Mouse (Mus musculus) neural tube, embryonic 12.5 days (tissue): ENCODE results near the gene Tmem202. TPM values are rescaled to one million over a fixed set of nuclear protein-coding genes. Genes with fewer than 3 reads are reported as not detected.

Experiments used
- ATAC-seq: fragments of 200-750 bp; cut with Nextera tagmentation; 2 replicates; pipeline ENCODE4 v1.8.0; 2017; ENCODE audit warnings: low read depth, mild to moderate bottlenecking, moderate TSS enrichment, moderate library complexity; ENCODE audit not compliant: low FRiP score
- H3K27ac ChIP-seq: fragments of 300-500 bp; sonication (generic); 2 replicates; pipeline ENCODE4 v1.5.1; 2016
- H3K27me3 ChIP-seq: fragments of 300-500 bp; sonication (generic); replicated peaks from 2 replicates; pipeline ENCODE4 v1.6.1; 2016; ENCODE audit warnings: mild to moderate bottlenecking
- H3K36me3 ChIP-seq: fragments of 300-500 bp; sonication (generic); 2 replicates; pipeline ENCODE4 v1.6.1; 2016; ENCODE audit warnings: mild to moderate bottlenecking
- H3K4me1 ChIP-seq: fragments of 300-500 bp; sonication (generic); 2 replicates; pipeline ENCODE4 v1.6.1; 2016
- H3K4me2 ChIP-seq: fragments of 300-500 bp; sonication (generic); replicated peaks from 2 replicates; pipeline ENCODE4 v1.6.1; 2016; ENCODE audit warnings: mild to moderate bottlenecking
- H3K4me3 ChIP-seq: fragments of 300-500 bp; sonication (generic); 2 replicates; pipeline ENCODE4 v1.5.1; 2016
- H3K9ac ChIP-seq: fragments of 300-500 bp; sonication (generic); 2 replicates; pipeline ENCODE4 v1.6.1; 2016; ENCODE audit warnings: mild to moderate bottlenecking
- H3K9me3 ChIP-seq: fragments of 300-500 bp; sonication (generic); 2 replicates; pipeline ENCODE4 v1.6.1; 2016; ENCODE audit warnings: mild to moderate bottlenecking
- WGBS: fragments of 180-500 bp; shearing (Covaris S2); methylation state at CpG from one replicate; pipeline ENCODE4 v1.1.7; 2016; 5-methylcytosine and 5-hydroxymethylcytosine counted together
- polyA plus RNA-seq: library from polyadenylated mRNA; unstranded; fragments of >200 nt; fragmentation: Nextera tagmentation; extraction: Ambion mirVana; gene quantifications from 2 replicates; pipeline ENCODE4 v1.2.1, GENCODE M21; 2016

Gene Tmem202
- polyA plus RNA-seq, 1 experiment from 2014 or later, result not detected

GRCm38 (mm10) chr9:59528274-59528673, 11.4 kb downstream of the Tmem202 start:
- WGBS, result 88% methylated on average over 2 of the region's 2 CpGs
- no peak overlapping the region for H3K4me3 ChIP-seq

GRCm38 (mm10) chr9:59527580-59527979, 12.1 kb downstream of the Tmem202 start:
- no peak for ATAC-seq
- Histone ChIP-seq H3K4me3 (no peak overlapping the region), H3K27ac (no peak overlapping the region), H3K9ac (no peak overlapping the region), H3K9me3 (no peaks in the 10 kb centered on the region), H3K27me3 (no peaks in the 10 kb centered on the region), H3K4me1 (no peaks in the 10 kb centered on the region), H3K4me2 (no peak overlapping the region), H3K36me3 (no peaks in the 10 kb centered on the region)
- WGBS, result 91% methylated on average over 3 of the region's 3 CpGs

More at GRCm38 (mm10) chr9:59528274-59528673, 11.4 kb downstream of the Tmem202 start:
- no peak overlapping the region for H3K27ac ChIP-seq
- no peak overlapping the region for H3K9ac ChIP-seq
- no peaks in the 10 kb centered on the region for H3K27me3 ChIP-seq
- H3K9me3 ChIP-seq, result no peaks in the 10 kb centered on the region
- H3K36me3 ChIP-seq, result no peaks in the 10 kb centered on the region
- ATAC-seq, result no peak
- no peak overlapping the region for H3K4me2 ChIP-seq
- H3K4me1 ChIP-seq, result no peaks in the 10 kb centered on the region

- Histone ChIP-seq H3K9ac (no peak overlapping the region), H3K27me3 (no peaks in the 10 kb centered on the region), H3K36me3 (no peaks in the 10 kb centered on the region), H3K4me1 (no peaks in the 10 kb centered on the region), H3K4me3 (no peak overlapping the region), H3K9me3 (no peaks in the 10 kb centered on the region), H3K4me2 (no peak overlapping the region), H3K27ac (no peak overlapping the region)
- 90% methylated on average over 6 of the region's 6 CpGs for WGBS
- no peak for ATAC-seq
These were observed 12.9 kb downstream of the Tmem202 start for GRCm38 (mm10) chr9:59526727-59527126.

GRCm38 (mm10) chr9:59522906-59523305, 16.7 kb downstream of the Tmem202 start:
- Histone ChIP-seq H3K9me3 (no peaks in the 10 kb centered on the region), H3K27ac (no peak overlapping the region), H3K4me1 (no peaks in the 10 kb centered on the region), H3K36me3 (no peaks in the 10 kb centered on the region), H3K4me2 (no peak overlapping the region), H3K27me3 (no peaks in the 10 kb centered on the region), H3K9ac (no peak overlapping the region), H3K4me3 (no peak overlapping the region)
- ATAC-seq, result no peak
- 67% methylated on average over 4 of the region's 4 CpGs for WGBS

GRCm38 (mm10) chr9:59519396-59519795, 20.3 kb downstream of the Tmem202 start:
- no peaks in the 10 kb centered on the region for H3K4me1 ChIP-seq
- H3K4me2 ChIP-seq, result no peak overlapping the region
- H3K27me3 ChIP-seq, result no peaks in the 10 kb centered on the region
- 89% methylated on average over 2 of the region's 2 CpGs for WGBS
- no peaks in the 10 kb centered on the region for H3K36me3 ChIP-seq
- no peak overlapping the region for H3K27ac ChIP-seq
- H3K4me3 ChIP-seq, result no peak overlapping the region
- no peaks in the 10 kb centered on the region for H3K9me3 ChIP-seq
- H3K9ac ChIP-seq, result no peak overlapping the region
- ATAC-seq, result no peak

- Histone ChIP-seq H3K9ac (no peak overlapping the region), H3K27me3 (no peaks in the 10 kb centered on the region), H3K4me3 (no peak overlapping the region), H3K9me3 (no peaks in the 10 kb centered on the region), H3K36me3 (no peaks in the 10 kb centered on the region), H3K27ac (no peak overlapping the region), H3K4me1 (no peaks in the 10 kb centered on the region), H3K4me2 (no peak overlapping the region)
- ATAC-seq, result no peak
- 86% methylated on average over 5 of the region's 5 CpGs for WGBS
These were observed 20.7 kb downstream of the Tmem202 start for GRCm38 (mm10) chr9:59518976-59519375.

- no peaks in the 10 kb centered on the region for H3K27me3 ChIP-seq
- no peaks in the 10 kb centered on the region for H3K36me3 ChIP-seq
- no peak overlapping the region for H3K4me3 ChIP-seq
- no peak overlapping the region for H3K9ac ChIP-seq
- H3K27ac ChIP-seq, result no peak overlapping the region
- WGBS, result 62% methylated on average over 7 of the region's 7 CpGs
- ATAC-seq, result no peak
- no peaks in the 10 kb centered on the region for H3K4me1 ChIP-seq
- H3K9me3 ChIP-seq, result no peaks in the 10 kb centered on the region
- H3K4me2 ChIP-seq, result no peak overlapping the region
These were observed 22.5 kb downstream of the Tmem202 start for GRCm38 (mm10) chr9:59517127-59517526.

GRCm38 (mm10) chr9:59515069-59515468, 24.6 kb downstream of the Tmem202 start:
- Histone ChIP-seq H3K4me1 (no peaks in the 10 kb centered on the region), H3K4me2 (no peak overlapping the region), H3K9me3 (no peaks in the 10 kb centered on the region), H3K36me3 (no peaks in the 10 kb centered on the region), H3K9ac (no peak overlapping the region), H3K4me3 (no peak overlapping the region), H3K27me3 (no peaks in the 10 kb centered on the region), H3K27ac (no peak overlapping the region)
- WGBS, result 77% methylated on average over 3 of the region's 3 CpGs
- no peak for ATAC-seq

GRCm38 (mm10) chr9:59512381-59512780, 27.3 kb downstream of the Tmem202 start:
- Histone ChIP-seq H3K4me3 (no peak overlapping the region), H3K4me1 (no peaks in the 10 kb centered on the region), H3K27ac (no peak overlapping the region), H3K4me2 (no peak overlapping the region), H3K36me3 (no peaks in the 10 kb centered on the region), H3K9ac (no peak overlapping the region), H3K9me3 (no peaks in the 10 kb centered on the region), H3K27me3 (no peaks in the 10 kb centered on the region)
- 61% methylated on average over 4 of the region's 4 CpGs for WGBS
- no peak for ATAC-seq

GRCm38 (mm10) chr9:59508146-59508545, 31.5 kb downstream of the Tmem202 start:
- Histone ChIP-seq H3K27me3 (no peaks in the 10 kb centered on the region), H3K4me2 (no peak overlapping the region), H3K36me3 (no peaks in the 10 kb centered on the region), H3K4me1 (no peaks in the 10 kb centered on the region), H3K27ac (no peak overlapping the region), H3K9me3 (no peaks in the 10 kb centered on the region), H3K4me3 (no peak overlapping the region), H3K9ac (no peak overlapping the region)
- 38% methylated on average over 1 of the region's 1 CpGs for WGBS
- ATAC-seq, result no peak

GRCm38 (mm10) chr9:59487331-59487730, 52.3 kb downstream of the Tmem202 start:
- peak overlapping the region; percentile 98; the same call in 1 of the 2 replicates for H3K9ac ChIP-seq
- H3K36me3 ChIP-seq, result no peaks in the 10 kb centered on the region
- H3K4me1 ChIP-seq, result peaks cover 10% of the 10 kb centered on the region
- ATAC-seq, result no peak
- H3K4me3 ChIP-seq, result peak overlapping the region; percentile 96
- no peak overlapping the region for H3K27ac ChIP-seq
- H3K9me3 ChIP-seq, result no peaks in the 10 kb centered on the region
- peak overlapping the region; percentile 88 for H3K4me2 ChIP-seq
- no peaks in the 10 kb centered on the region for H3K27me3 ChIP-seq

GRCm38 (mm10) chr9:59486549-59487065, 53.0 kb downstream of the Tmem202 start, which contains the start of gene Arih1:
Arih1 (minus strand) TSS chr9:59486618.
- H3K36me3 ChIP-seq, result no peaks in the 10 kb centered on the region
- under 1% methylated on average over 51 of the region's 56 CpGs for WGBS
- H3K27ac ChIP-seq, result peak within 1 kb of the TSS; percentile 99
- H3K4me3 ChIP-seq, result peak within 1 kb of the TSS; percentile 96
- ATAC-seq, result peak; percentile 98
- peak within 1 kb of the TSS; percentile 98 for H3K9ac ChIP-seq
- no peaks in the 10 kb centered on the region for H3K9me3 ChIP-seq
- H3K27me3 ChIP-seq, result no peaks in the 10 kb centered on the region
- peaks cover 11% of the 10 kb centered on the region for H3K4me1 ChIP-seq
- peak within 1 kb of the TSS; percentile 88 for H3K4me2 ChIP-seq

GRCm38 (mm10) chr9:59486076-59486518, 53.5 kb downstream of the Tmem202 start:
- Histone ChIP-seq H3K9ac (peak overlapping the region; percentile 98), H3K4me3 (peak overlapping the region; percentile 96), H3K4me2 (peak overlapping the region; percentile 88), H3K9me3 (no peaks in the 10 kb centered on the region), H3K4me1 (peaks cover 11% of the 10 kb centered on the region), H3K36me3 (no peaks in the 10 kb centered on the region), H3K27me3 (no peaks in the 10 kb centered on the region), H3K27ac (peak overlapping the region; percentile 99)
- under 1% methylated on average over 61 of the region's 71 CpGs for WGBS
- peak; percentile 78 for ATAC-seq
